Mouse (Mus musculus): ENCODE results near the gene Lrrc29. TPM values are rescaled to one million over a fixed set of nuclear protein-coding genes. Genes with fewer than 3 reads are reported as not detected.

Lrrc29 gene
- polyA plus RNA-seq, 1 experiment from 2014 or later, result 0.94 TPM

GRCm38 (mm10) chr8:105306146-105306691 lies 19.9 kb downstream of the Lrrc29 start:
- ATAC-seq, result peak; percentile 5; the same call in 1 of the 2 replicates
- H3K4me2 ChIP-seq (ENCODE audit: low read length), result peak overlapping the region; percentile 53
- H3K4me3 ChIP-seq (ENCODE audit: low read length), result peak overlapping the region; percentile 23; the same call in 1 of the 2 replicates
- H3K9me3 ChIP-seq (ENCODE audit: control insufficient read depth, low read length), result no peaks in the 10 kb centered on the region
- H3K27me3 ChIP-seq (replicated peaks; ENCODE audit: control insufficient read depth, insufficient read depth, low read length), result no peaks in the 10 kb centered on the region
- H3K9ac ChIP-seq (ENCODE audit: low read depth, low read length), result peak overlapping the region; percentile 54
- H3K36me3 ChIP-seq (ENCODE audit: control insufficient read depth, insufficient read depth, low read length), result peaks cover 24% of the 10 kb centered on the region
- WGBS, result 68% methylated on average over 5 of the region's 5 CpGs
- H3K27ac ChIP-seq (ENCODE audit: low read depth, low read length), result no peak overlapping the region
- peaks cover 16% of the 10 kb centered on the region for H3K4me1 ChIP-seq (ENCODE audit: control insufficient read depth, insufficient read depth, low read depth, low read length)

- no peak within 1 kb of the TSS; the same call in 1 of the 2 replicates for H3K27ac ChIP-seq (ENCODE audit: low read depth, low read length)
- H3K9me3 ChIP-seq (ENCODE audit: control insufficient read depth, low read length), result no peaks in the 10 kb centered on the region
- peak; percentile 57 for ATAC-seq
- WGBS, result 9% methylated on average over 27 of the region's 30 CpGs
- peaks cover 16% of the 10 kb centered on the region for H3K4me1 ChIP-seq (ENCODE audit: control insufficient read depth, insufficient read depth, low read depth, low read length)
- no peaks in the 10 kb centered on the region for H3K27me3 ChIP-seq (replicated peaks; ENCODE audit: control insufficient read depth, insufficient read depth, low read length)
- H3K36me3 ChIP-seq (ENCODE audit: control insufficient read depth, insufficient read depth, low read length), result peaks cover 29% of the 10 kb centered on the region
- H3K4me3 ChIP-seq (ENCODE audit: low read length), result peak within 1 kb of the TSS; percentile 23
- peak within 1 kb of the TSS; percentile 54 for H3K9ac ChIP-seq (ENCODE audit: low read depth, low read length)
- H3K4me2 ChIP-seq (ENCODE audit: low read length), result peak within 1 kb of the TSS; percentile 53
These were observed 20.6 kb downstream of the Lrrc29 start, which contains the start of gene Elmo3 for GRCm38 (mm10) chr8:105305211-105306145. Gene Elmo3, plus strand, starts transcription at chr8:105305601.

- Histone ChIP-seq H3K4me2 (ENCODE audit: low read length) (no peak overlapping the region), H3K36me3 (ENCODE audit: control insufficient read depth, insufficient read depth, low read length) (peaks cover 35% of the 10 kb centered on the region), H3K27me3 (replicated peaks; ENCODE audit: control insufficient read depth, insufficient read depth, low read length) (no peaks in the 10 kb centered on the region), H3K27ac (ENCODE audit: low read depth, low read length) (no peak overlapping the region; the same call in 1 of the 2 replicates), H3K4me3 (ENCODE audit: low read length) (no peak overlapping the region), H3K9me3 (ENCODE audit: control insufficient read depth, low read length) (no peaks in the 10 kb centered on the region), H3K9ac (ENCODE audit: low read depth, low read length) (no peak overlapping the region), H3K4me1 (ENCODE audit: control insufficient read depth, insufficient read depth, low read depth, low read length) (peaks cover 16% of the 10 kb centered on the region)
- ATAC-seq, result peak; percentile 21; the same call in 1 of the 2 replicates
- WGBS, result 69% methylated on average over 8 of the region's 9 CpGs
These were observed 21.5 kb downstream of the Lrrc29 start for GRCm38 (mm10) chr8:105304325-105305210.

- H3K36me3 ChIP-seq (ENCODE audit: control insufficient read depth, insufficient read depth, low read length), result peaks cover 38% of the 10 kb centered on the region
- H3K9ac ChIP-seq (ENCODE audit: low read depth, low read length), result no peak overlapping the region
- ATAC-seq, result no peak
These were observed 22.2 kb downstream of the Lrrc29 start for GRCm38 (mm10) chr8:105303874-105304273.

GRCm38 (mm10) chr8:105303396-105303795 lies 22.7 kb downstream of the Lrrc29 start:
- WGBS, result 88% methylated on average over 8 of the region's 8 CpGs
- Histone ChIP-seq H3K27me3 (replicated peaks; ENCODE audit: control insufficient read depth, insufficient read depth, low read length) (no peaks in the 10 kb centered on the region), H3K4me3 (ENCODE audit: low read length) (no peak overlapping the region), H3K9me3 (ENCODE audit: control insufficient read depth, low read length) (no peaks in the 10 kb centered on the region), H3K36me3 (ENCODE audit: control insufficient read depth, insufficient read depth, low read length) (peaks cover 38% of the 10 kb centered on the region), H3K4me2 (ENCODE audit: low read length) (no peak overlapping the region), H3K27ac (ENCODE audit: low read depth, low read length) (no peak overlapping the region), H3K4me1 (ENCODE audit: control insufficient read depth, insufficient read depth, low read depth, low read length) (peaks cover 23% of the 10 kb centered on the region), H3K9ac (ENCODE audit: low read depth, low read length) (no peak overlapping the region)
- ATAC-seq, result no peak

More at GRCm38 (mm10) chr8:105303874-105304273, 22.2 kb downstream of the Lrrc29 start:
- 79% methylated on average over 9 of the region's 9 CpGs for WGBS
- Histone ChIP-seq H3K9me3 (ENCODE audit: control insufficient read depth, low read length) (no peaks in the 10 kb centered on the region), H3K27me3 (replicated peaks; ENCODE audit: control insufficient read depth, insufficient read depth, low read length) (no peaks in the 10 kb centered on the region), H3K27ac (ENCODE audit: low read depth, low read length) (no peak overlapping the region), H3K4me3 (ENCODE audit: low read length) (no peak overlapping the region), H3K4me2 (ENCODE audit: low read length) (no peak overlapping the region), H3K4me1 (ENCODE audit: control insufficient read depth, insufficient read depth, low read depth, low read length) (peaks cover 18% of the 10 kb centered on the region)

GRCm38 (mm10) chr8:105299962-105300361 lies 26.1 kb downstream of the Lrrc29 start:
- Histone ChIP-seq H3K27me3 (replicated peaks; ENCODE audit: control insufficient read depth, insufficient read depth, low read length) (no peaks in the 10 kb centered on the region), H3K36me3 (ENCODE audit: control insufficient read depth, insufficient read depth, low read length) (peaks cover 33% of the 10 kb centered on the region), H3K4me2 (ENCODE audit: low read length) (no peak overlapping the region), H3K27ac (ENCODE audit: low read depth, low read length) (no peak overlapping the region), H3K9me3 (ENCODE audit: control insufficient read depth, low read length) (no peaks in the 10 kb centered on the region), H3K4me1 (ENCODE audit: control insufficient read depth, insufficient read depth, low read depth, low read length) (peaks cover 19% of the 10 kb centered on the region), H3K4me3 (ENCODE audit: low read length) (no peak overlapping the region), H3K9ac (ENCODE audit: low read depth, low read length) (no peak overlapping the region)
- ATAC-seq, result no peak
- WGBS, result 94% methylated on average over 8 of the region's 8 CpGs

- Histone ChIP-seq H3K27ac (ENCODE audit: low read depth, low read length) (no peak overlapping the region), H3K9me3 (ENCODE audit: control insufficient read depth, low read length) (no peaks in the 10 kb centered on the region), H3K27me3 (replicated peaks; ENCODE audit: control insufficient read depth, insufficient read depth, low read length) (no peaks in the 10 kb centered on the region), H3K9ac (ENCODE audit: low read depth, low read length) (peak overlapping the region; percentile 94), H3K4me1 (ENCODE audit: control insufficient read depth, insufficient read depth, low read depth, low read length) (peaks cover 13% of the 10 kb centered on the region), H3K4me3 (ENCODE audit: low read length) (peak overlapping the region; percentile 96), H3K36me3 (ENCODE audit: control insufficient read depth, insufficient read depth, low read length) (peaks cover 29% of the 10 kb centered on the region), H3K4me2 (ENCODE audit: low read length) (peak overlapping the region; percentile 85)
- ATAC-seq, result no peak
- WGBS, result 64% methylated on average over 18 of the region's 18 CpGs
These were observed 27.5 kb downstream of the Lrrc29 start for GRCm38 (mm10) chr8:105298351-105299252.
